Mouse (Mus musculus) gastrocnemius, postnatal 10 days (tissue): ENCODE results near the gene Zfyve28. TPM values are rescaled to one million over a fixed set of nuclear protein-coding genes. Genes with fewer than 3 reads are reported as not detected.

Experiments
- DNase-seq: peaks from one replicate; pipeline ENCODE4 v3.0.0; 2021; ENCODE audit warnings: mixed read lengths
- total RNA-seq, 2 experiments: library from RNA; stranded (reverse); gene quantifications; 2 replicates each; pipeline ENCODE4 v1.2.3; 2021

The Zfyve28 gene
- total RNA-seq, 2 experiments from 2014 or later: 1.1 to 1.5 TPM

- DNase-seq: no peak
These were observed 1.7 kb downstream of the Zfyve28 start for GRCm38 (mm10) chr5:34286516-34286915.

GRCm38 (mm10) chr5:34285285-34285684 lies 3.0 kb downstream of the Zfyve28 start:
- DNase-seq: no peak

GRCm38 (mm10) chr5:34284156-34284750 lies 4.0 kb downstream of the Zfyve28 start:
- no peak for DNase-seq

- DNase-seq: no peak
These were observed 4.9 kb downstream of the Zfyve28 start for GRCm38 (mm10) chr5:34283355-34283754.

GRCm38 (mm10) chr5:34280976-34281375 lies 7.3 kb downstream of the Zfyve28 start:
- DNase-seq: no peak

- DNase-seq: no peak
These were observed 9.0 kb downstream of the Zfyve28 start for GRCm38 (mm10) chr5:34279214-34279613.

GRCm38 (mm10) chr5:34278058-34278457 lies 10.2 kb downstream of the Zfyve28 start:
- no peak for DNase-seq

GRCm38 (mm10) chr5:34276746-34277145 lies 11.5 kb downstream of the Zfyve28 start:
- no peak for DNase-seq

GRCm38 (mm10) chr5:34276191-34276590 lies 12.1 kb downstream of the Zfyve28 start:
- DNase-seq: no peak

GRCm38 (mm10) chr5:34274676-34275293 lies 13.5 kb downstream of the Zfyve28 start:
- DNase-seq: no peak

- peak; percentile 12 for DNase-seq
These were observed 14.0 kb downstream of the Zfyve28 start for GRCm38 (mm10) chr5:34274268-34274667.

- DNase-seq: no peak
These were observed 15.0 kb downstream of the Zfyve28 start for GRCm38 (mm10) chr5:34273251-34273681.

GRCm38 (mm10) chr5:34271743-34272142 lies 16.5 kb downstream of the Zfyve28 start:
- DNase-seq: peak; percentile 24

- no peak for DNase-seq
These were observed 18.3 kb downstream of the Zfyve28 start for GRCm38 (mm10) chr5:34269921-34270465.

GRCm38 (mm10) chr5:34269197-34269920 lies 18.9 kb downstream of the Zfyve28 start:
- DNase-seq: no peak

- no peak for DNase-seq
These were observed 22.2 kb downstream of the Zfyve28 start for GRCm38 (mm10) chr5:34266065-34266464.

- no peak for DNase-seq
These were observed 29.0 kb downstream of the Zfyve28 start for GRCm38 (mm10) chr5:34259172-34259816.

GRCm38 (mm10) chr5:34255189-34255588 lies 33.1 kb downstream of the Zfyve28 start:
- no peak for DNase-seq

GRCm38 (mm10) chr5:34254309-34254708 lies 33.9 kb downstream of the Zfyve28 start:
- no peak for DNase-seq

- DNase-seq: no peak
These were observed 35.2 kb downstream of the Zfyve28 start for GRCm38 (mm10) chr5:34252967-34253519.

- peak; percentile 42 for DNase-seq
These were observed 35.8 kb downstream of the Zfyve28 start for GRCm38 (mm10) chr5:34252307-34252966.

GRCm38 (mm10) chr5:34251794-34252193 lies 36.5 kb downstream of the Zfyve28 start:
- DNase-seq: no peak
